Mouse (Mus musculus) Patski (cell line): ENCODE results near the gene Fth1. TPM values are rescaled to one million over a fixed set of nuclear protein-coding genes. Genes with fewer than 3 reads are reported as not detected.

ENCODE experiments used
- ATAC-seq: fragments of 100-300 bp; one replicate; pipeline ENCODE4 v1.8.0; 2021
- CTCF ChIA-PET: fragments of 350-600 bp; sonication (Branson Sonifier 250); formaldehyde crosslinking; loops from one replicate; lab custom pipeline; 2022; ENCODE audit warnings: inconsistent platforms; lab: Charles Lee
- POLR2A ChIA-PET: fragments of 350-600 bp; sonication (Branson Sonifier 250); formaldehyde crosslinking; loops from one replicate; lab custom pipeline; 2022; ENCODE audit warnings: antibody characterized with exemption, inconsistent platforms; lab: Charles Lee
- DNase-seq: peaks from one replicate; pipeline ENCODE4 v3.0.0-alpha.2; 2011; ENCODE audit warnings: low read depth, low spot score
- H3K27me3 ChIP-seq: fragments of 371-371 bp; one replicate; pipeline ENCODE4 v1.5.1; 2021
- CTCF ChIP-seq: fragments of 100-300 bp; IDR thresholded peaks from one replicate; pipeline ENCODE4 v1.5.1; 2021
- in situ Hi-C: fragments of 300-500 bp; cut with MboI; formaldehyde crosslinking; loops from 3 replicates; pipeline ENCODE4 v1.11.1; 2018; ENCODE audit warnings: low pct_unique_long_range_greater_than_20kb, mixed read lengths
- polyA plus RNA-seq: library from polyadenylated mRNA; unstranded; gene quantifications from one replicate; pipeline ENCODE4 v1.2.3, GENCODE M21; 2021

Gene Fth1
- polyA plus RNA-seq, 1 experiment from 2014 or later: 2,141 TPM

DNA sequence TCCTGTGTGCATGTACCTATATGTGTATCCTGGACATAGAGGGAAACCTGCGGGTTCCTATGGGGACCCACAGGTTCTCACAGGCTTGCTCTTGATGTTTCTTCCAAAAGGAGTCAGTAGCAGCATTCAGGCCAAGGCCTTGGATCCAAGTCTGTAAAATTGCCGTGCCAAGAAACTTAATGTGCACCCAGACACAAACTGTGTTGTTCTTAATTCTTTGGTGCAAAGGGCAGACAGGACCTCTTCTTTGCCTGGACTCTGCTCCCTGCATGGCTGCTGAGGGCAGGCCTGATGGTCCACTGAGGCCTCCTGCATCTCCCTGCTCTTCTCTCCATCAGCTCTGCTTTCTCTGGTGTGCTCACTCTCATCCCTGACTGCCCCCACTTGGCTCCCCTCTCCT lies 49.3 kb downstream of the Fth1 start:
- no peaks in the 10 kb centered on the region for H3K27me3 ChIP-seq
- ChIA-PET POLR2A (interaction anchor here (0.6 kb wide), 1 partner anchor 8 kb away, joined by 3 read pairs; no protein-coding TSS in a partner anchor), CTCF (interaction anchor here (0.6 to 3.0 kb wide), 4 partner anchors 9 to 394 kb away, joined by 3 to 11 read pairs (median 4); no protein-coding TSS in a partner anchor)
- in situ Hi-C loops: no loop called here
- no peak for TF ChIP-seq CTCF
- DNase-seq: no peak
- no peak for ATAC-seq

DNA sequence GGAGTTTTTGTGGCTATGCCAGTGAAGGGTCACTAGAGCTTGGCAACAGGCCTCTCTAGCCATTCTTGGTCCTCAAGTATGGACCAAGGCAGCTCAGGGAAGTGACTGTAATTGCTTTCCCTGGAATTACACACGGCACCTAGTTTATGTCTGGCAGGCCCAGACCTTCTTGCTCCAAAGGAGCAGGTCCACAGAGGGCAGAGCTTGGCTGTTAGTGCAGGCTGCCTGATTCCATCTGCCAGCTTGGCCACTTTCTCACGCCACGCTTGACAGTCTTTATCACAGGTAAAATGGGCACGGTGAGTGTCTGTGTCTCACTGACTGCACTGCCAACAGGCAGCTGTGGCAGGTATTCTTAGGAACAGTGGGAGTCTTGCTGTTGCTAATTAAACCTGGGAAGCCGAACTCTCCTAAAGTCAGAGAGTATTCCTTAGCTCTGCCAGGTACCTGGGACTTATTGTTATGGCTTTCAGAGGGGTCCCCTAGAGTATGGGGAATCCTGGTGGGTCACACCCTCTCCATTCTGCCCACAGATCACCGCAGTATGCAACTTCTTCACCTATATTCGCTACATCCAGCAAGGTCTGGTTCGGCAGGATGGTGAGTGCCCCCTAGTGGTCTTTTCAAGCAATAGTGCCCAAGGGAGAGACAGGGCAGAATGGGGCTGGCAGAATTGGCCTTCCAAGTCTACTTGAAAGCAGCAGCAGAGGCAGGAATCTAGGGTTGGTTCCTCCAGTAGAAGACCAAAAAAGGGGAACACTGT lies 53.0 kb downstream of the Fth1 start:
- ChIA-PET POLR2A (interaction anchor here (1.4 kb wide), 1 partner anchor 10 kb away, joined by 4 read pairs; no protein-coding TSS in a partner anchor), CTCF (interaction anchor here (0.9 to 8.3 kb wide), 18 partner anchors 10 to 165 kb away, joined by 3 to 78 read pairs (median 4); partner anchors contain the start of genes Best1 and Rab3il1)
- DNase-seq (no peak), ATAC-seq (peak; percentile 36)
- in situ Hi-C loops: no loop called here
- TF ChIP-seq CTCF: no peak
- no peaks in the 10 kb centered on the region for H3K27me3 ChIP-seq

DNA sequence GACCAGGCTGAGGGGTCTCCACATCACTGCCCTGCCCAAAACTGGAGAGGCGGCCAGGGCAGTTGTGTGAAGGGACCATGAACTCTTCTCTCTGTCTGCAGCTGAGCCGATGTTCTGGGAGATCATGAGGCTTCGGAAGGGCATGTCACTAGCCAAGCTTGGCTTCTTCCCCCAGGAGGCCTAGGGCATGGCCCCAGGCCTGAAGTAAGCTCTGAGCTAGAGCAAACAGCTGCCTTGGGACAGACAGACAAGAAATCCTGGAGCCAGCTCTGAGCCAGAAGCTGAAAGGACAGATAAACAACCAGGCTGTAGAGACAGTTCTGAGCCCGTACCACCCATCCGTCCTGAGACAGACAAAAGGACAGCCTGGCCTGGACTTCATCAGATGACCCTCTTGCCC lies 54.0 kb downstream of the Fth1 start:
- no peaks in the 10 kb centered on the region for H3K27me3 ChIP-seq
- ATAC-seq (no peak), DNase-seq (no peak)
- ChIA-PET POLR2A (interaction anchor here (0.6 kb wide), 1 partner anchor 13 kb away, joined by 6 read pairs; no protein-coding TSS in a partner anchor), CTCF (interaction anchor here (0.7 to 8.3 kb wide), 23 partner anchors 9 to 174 kb away, joined by 3 to 78 read pairs (median 4); partner anchors contain the start of genes Best1 and Rab3il1)
- in situ Hi-C loops: no loop called here
- TF ChIP-seq CTCF: no peak

Other genes with a start within 250 kb of the Fth1 start
- gene Scgb2a2, start 133.0 kb upstream of the Fth1 start, polyA plus RNA-seq: not detected
- gene Incenp, start 81.0 kb upstream of the Fth1 start, polyA plus RNA-seq: 72.8 TPM
- not detected for gene Best1, start 21.0 kb downstream of the Fth1 start, polyA plus RNA-seq
- 0.71 TPM for gene Rab3il1, start 21.1 kb downstream of the Fth1 start, polyA plus RNA-seq
- 227 TPM for gene Fads3, start 61.0 kb downstream of the Fth1 start, polyA plus RNA-seq
- 219 TPM for gene Fads2, start 121.1 kb downstream of the Fth1 start, polyA plus RNA-seq
- gene Fads1, start 202.3 kb downstream of the Fth1 start, polyA plus RNA-seq: 171 TPM
- 211 TPM for gene Tmem258, start 223.4 kb downstream of the Fth1 start, polyA plus RNA-seq
- gene Fen1, start 223.6 kb downstream of the Fth1 start, polyA plus RNA-seq: 22.0 TPM